Mouse (Mus musculus) cerebellum, adult 2 months (tissue): ENCODE measurements around the gene Mvp.

Experiments used
- CTCF ChIP-seq: fragments of 200-500 bp; IDR thresholded peaks from 2 replicates; pipeline ENCODE4 v1.5.1; 2011; ENCODE audit warnings: low read depth, mild to moderate bottlenecking, control low read depth, low read length, moderate library complexity, borderline replicate concordance; ENCODE audit not compliant: insufficient read depth
- POLR2A ChIP-seq: fragments of 200-500 bp; IDR thresholded peaks from 2 replicates; pipeline ENCODE4 v1.6.1; 2011; ENCODE audit warnings: low read length, control low read depth, borderline replicate concordance; ENCODE audit not compliant: insufficient read depth

GRCm38 (mm10) chr7:127025556-127026160 lies 11.2 kb upstream of the Mvp start:
- TF ChIP-seq CTCF (no peak), POLR2A (no peak)
